Mouse (Mus musculus): ENCODE measurements around the gene Arhgef28. TPM values are rescaled to one million over a fixed set of nuclear protein-coding genes. Genes with fewer than 3 reads are reported as not detected.

Gene Arhgef28
- polyA plus RNA-seq, 2 experiments = 0.11 to 0.52 TPM

GRCm38 (mm10) chr13:98146573-98147160 lies 59.6 kb downstream of the Arhgef28 start:
- Histone ChIP-seq H3K9me3 (ENCODE audit: control insufficient read depth, low read length) (no peaks in the 10 kb centered on the region), H3K27ac (no peak overlapping the region), H3K36me3 (replicated peaks; ENCODE audit: control insufficient read depth, insufficient read depth, low read depth) (no peaks in the 10 kb centered on the region), H3K4me3 (ENCODE audit: insufficient read depth in 1 of 2, low read depth in 2 of 2, low read length in 2 of 2) (no peak overlapping the region), H3K4me1 (replicated peaks; ENCODE audit: control insufficient read depth in 2 of 2, insufficient read depth in 2 of 2, low read length in 1 of 2) (no peaks in the 10 kb centered on the region), H3K27me3 (ENCODE audit: control insufficient read depth, insufficient read depth, low read length) (no peaks in the 10 kb centered on the region), H3K9ac (replicated peaks) (no peak overlapping the region), H3K4me2 (ENCODE audit: low read depth) (no peak overlapping the region)
- ATAC-seq (ENCODE audit: insufficient read depth) (no peak), DNase-seq (ENCODE audit: low read depth in 3 of 3, low spot score in 3 of 3) (no peak)
- no peak for TF ChIP-seq EP300 (IDR thresholded peaks at IDR 0.05; ENCODE audit: low read depth)
- no peak for TF ChIP-seq CTCF (IDR thresholded peaks at IDR 0.05; ENCODE audit: low read depth)
- 72% methylated on average over 8 of the region's 8 CpGs for WGBS (ENCODE audit: insufficient replicate concordance)

- Histone ChIP-seq H3K4me2 (ENCODE audit: low read depth) (no peak overlapping the region), H3K9ac (replicated peaks) (no peak overlapping the region), H3K4me3 (ENCODE audit: insufficient read depth in 1 of 2, low read depth in 2 of 2, low read length in 2 of 2) (no peak overlapping the region), H3K36me3 (replicated peaks; ENCODE audit: control insufficient read depth, insufficient read depth, low read depth) (no peaks in the 10 kb centered on the region), H3K27me3 (ENCODE audit: control insufficient read depth, insufficient read depth, low read length) (no peaks in the 10 kb centered on the region), H3K9me3 (ENCODE audit: control insufficient read depth, low read length) (no peaks in the 10 kb centered on the region), H3K4me1 (replicated peaks; ENCODE audit: control insufficient read depth in 2 of 2, insufficient read depth in 2 of 2, low read length in 1 of 2) (no peaks in the 10 kb centered on the region), H3K27ac (no peak overlapping the region)
- no peak for ATAC-seq (ENCODE audit: insufficient read depth)
- TF ChIP-seq CTCF (IDR thresholded peaks at IDR 0.05; ENCODE audit: low read depth) (no peak), EP300 (IDR thresholded peaks at IDR 0.05; ENCODE audit: low read depth) (no peak)
- no peak for DNase-seq (ENCODE audit: low read depth in 3 of 3, low spot score in 3 of 3)
- 70% methylated on average over 7 of the region's 7 CpGs for WGBS (ENCODE audit: insufficient replicate concordance)
Observed at GRCm38 (mm10) chr13:98145310-98145709, 60.9 kb downstream of the Arhgef28 start.

- Histone ChIP-seq H3K9ac (replicated peaks) (no peak overlapping the region), H3K27me3 (ENCODE audit: control insufficient read depth, insufficient read depth, low read length) (no peaks in the 10 kb centered on the region), H3K27ac (no peak overlapping the region), H3K4me3 (ENCODE audit: insufficient read depth in 1 of 2, low read depth in 2 of 2, low read length in 2 of 2) (no peak overlapping the region), H3K4me2 (ENCODE audit: low read depth) (no peak overlapping the region), H3K4me1 (replicated peaks; ENCODE audit: control insufficient read depth in 2 of 2, insufficient read depth in 2 of 2, low read length in 1 of 2) (no peaks in the 10 kb centered on the region), H3K9me3 (ENCODE audit: control insufficient read depth, low read length) (no peaks in the 10 kb centered on the region), H3K36me3 (replicated peaks; ENCODE audit: control insufficient read depth, insufficient read depth, low read depth) (no peaks in the 10 kb centered on the region)
- WGBS (ENCODE audit: insufficient replicate concordance) = 77% methylated on average over 10 of the region's 10 CpGs
- TF ChIP-seq CTCF (IDR thresholded peaks at IDR 0.05; ENCODE audit: low read depth) = no peak
- TF ChIP-seq EP300 (IDR thresholded peaks at IDR 0.05; ENCODE audit: low read depth) = no peak
- DNase-seq (ENCODE audit: low read depth in 3 of 3, low spot score in 3 of 3) (no peak), ATAC-seq (ENCODE audit: insufficient read depth) (no peak)
Observed at GRCm38 (mm10) chr13:98143000-98143399, 63.2 kb downstream of the Arhgef28 start.

- ATAC-seq (ENCODE audit: insufficient read depth) = no peak
- no peaks in the 10 kb centered on the region for H3K9me3 ChIP-seq (ENCODE audit: control insufficient read depth, low read length)
- TF ChIP-seq CTCF (IDR thresholded peaks at IDR 0.05; ENCODE audit: low read depth) = no peak
- no peak for TF ChIP-seq EP300 (IDR thresholded peaks at IDR 0.05; ENCODE audit: low read depth)
- WGBS (ENCODE audit: insufficient replicate concordance) = 74% methylated on average over 9 of the region's 9 CpGs
- no peak for DNase-seq (ENCODE audit: low read depth in 3 of 3, low spot score in 3 of 3)
- H3K27me3 ChIP-seq (ENCODE audit: control insufficient read depth, insufficient read depth, low read length) = no peaks in the 10 kb centered on the region
- H3K4me1 ChIP-seq (replicated peaks; ENCODE audit: control insufficient read depth in 2 of 2, insufficient read depth in 2 of 2, low read length in 1 of 2) = no peaks in the 10 kb centered on the region
- H3K36me3 ChIP-seq (replicated peaks; ENCODE audit: control insufficient read depth, insufficient read depth, low read depth) = no peaks in the 10 kb centered on the region
- H3K9ac ChIP-seq (replicated peaks) = no peak overlapping the region
- no peak overlapping the region for H3K27ac ChIP-seq
- H3K4me3 ChIP-seq (ENCODE audit: insufficient read depth in 1 of 2, low read depth in 2 of 2, low read length in 2 of 2) = no peak overlapping the region
- no peak overlapping the region for H3K4me2 ChIP-seq (ENCODE audit: low read depth)
Observed at GRCm38 (mm10) chr13:98140626-98141025, 65.6 kb downstream of the Arhgef28 start.

- TF ChIP-seq CTCF (IDR thresholded peaks at IDR 0.05; ENCODE audit: low read depth) (no peak), EP300 (IDR thresholded peaks at IDR 0.05; ENCODE audit: low read depth) (no peak)
- H3K9me3 ChIP-seq (ENCODE audit: control insufficient read depth, low read length) = no peaks in the 10 kb centered on the region
- H3K27me3 ChIP-seq (ENCODE audit: control insufficient read depth, insufficient read depth, low read length) = no peaks in the 10 kb centered on the region
- no peak overlapping the region for H3K9ac ChIP-seq (replicated peaks)
- no peak overlapping the region for H3K4me2 ChIP-seq (ENCODE audit: low read depth)
- H3K4me3 ChIP-seq (ENCODE audit: insufficient read depth in 1 of 2, low read depth in 2 of 2, low read length in 2 of 2) = no peak overlapping the region
- WGBS (ENCODE audit: insufficient replicate concordance) = 17% methylated on average over 4 of the region's 4 CpGs
- no peak overlapping the region for H3K27ac ChIP-seq
- DNase-seq (ENCODE audit: low read depth in 3 of 3, low spot score in 3 of 3) (no peak), ATAC-seq (ENCODE audit: insufficient read depth) (no peak)
- no peaks in the 10 kb centered on the region for H3K36me3 ChIP-seq (replicated peaks; ENCODE audit: control insufficient read depth, insufficient read depth, low read depth)
- H3K4me1 ChIP-seq (replicated peaks; ENCODE audit: control insufficient read depth in 2 of 2, insufficient read depth in 2 of 2, low read length in 1 of 2) = no peaks in the 10 kb centered on the region
Observed at GRCm38 (mm10) chr13:98138786-98139185, 67.5 kb downstream of the Arhgef28 start.

Measured in liver, embryonic 14.5 days (tissue).